Mouse (Mus musculus): ENCODE data around the gene Isy1. TPM values are rescaled to one million over a fixed set of nuclear protein-coding genes. Genes with fewer than 3 reads are reported as not detected.
A peak's percentile ranks its signal among the peaks of the same experiment; 100 is the strongest.

Gene Isy1
- 10 to 100 TPM; 22.2 to 26.2 TPM for total RNA-seq (2021)

DNA sequence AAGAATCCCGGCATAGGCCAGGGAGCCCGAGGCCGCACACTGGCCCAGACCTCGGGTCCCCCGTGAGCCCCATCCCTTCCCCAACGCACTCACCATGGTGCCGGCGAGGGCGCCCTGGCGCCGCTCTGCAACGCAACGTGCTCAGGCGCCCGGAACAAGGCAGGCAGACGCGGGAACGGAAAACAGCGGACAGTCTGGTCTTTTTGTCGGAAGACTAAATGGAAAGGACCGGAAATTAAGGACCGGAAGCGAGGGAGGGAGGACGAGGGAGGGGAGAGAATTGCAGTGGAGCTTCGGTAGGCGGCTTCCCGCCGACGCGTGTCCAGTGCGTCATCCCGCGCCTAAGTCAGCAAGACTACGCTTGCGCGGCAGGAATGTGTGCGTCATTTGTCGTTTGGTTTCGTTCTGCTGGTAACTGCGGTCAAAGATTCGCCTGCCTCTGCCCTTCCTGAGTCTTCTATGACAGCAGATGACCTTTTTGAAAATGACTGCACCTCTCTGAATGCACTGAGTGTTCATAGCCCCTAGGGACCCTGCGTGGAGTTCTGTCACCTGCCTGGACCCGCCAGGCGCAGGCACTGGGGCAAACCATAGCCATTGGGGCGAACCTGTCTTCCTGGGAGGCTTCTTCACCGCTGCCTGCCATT, at the start of gene Isy1:
Isy1 (minus strand) TSS at position 248 of the 647 bp plus-strand sequence.
- intact Hi-C loops (cut with DNase I) = loop anchor here (2.0 kb wide), 1 partner anchor 48 kb away; the partner anchor contains the start of gene Copg1
- DNase-seq = peak; percentile 97

- peak; percentile 100 for DNase-seq
- intact Hi-C loops (cut with DNase I) = loop anchor here (2.0 to 5.0 kb wide), 2 partner anchors 35 to 49 kb away; partner anchors contain the start of genes Cnbp and Isy1
These were observed 49.1 kb upstream of the Isy1 start, which contains the start of gene Copg1 for GRCm38 (mm10) chr6:87887594-87888233. Copg1 (plus strand) TSS chr6:87887814.

GRCm38 (mm10) chr6:87886721-87887120, 48.1 kb upstream of the Isy1 start:
- DNase-seq = no peak
- intact Hi-C loops (cut with DNase I) = loop anchor here (2.0 to 5.0 kb wide), 2 partner anchors 34 to 48 kb away; partner anchors contain the start of genes Cnbp and Isy1

DNA sequence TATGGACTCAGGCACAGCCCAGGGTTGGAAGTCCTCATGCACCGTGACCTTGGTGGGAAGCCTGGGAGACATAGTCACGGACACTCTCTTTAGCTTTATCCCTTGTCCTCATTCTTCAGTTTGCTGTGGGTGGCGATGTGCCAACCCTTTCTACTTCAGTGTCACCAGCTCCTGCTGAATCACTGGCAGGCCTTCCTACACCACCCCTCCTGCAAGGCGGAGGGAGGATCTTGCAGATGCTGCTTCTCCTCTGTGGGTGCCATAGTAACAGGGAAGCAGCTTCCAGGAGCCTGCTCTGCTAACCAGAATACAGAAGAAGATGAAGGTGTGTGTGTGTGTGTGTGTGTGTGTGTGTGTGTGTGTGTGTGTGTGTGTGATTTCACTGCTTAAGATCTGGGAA, 44.2 kb upstream of the Isy1 start:
- intact Hi-C loops (cut with DNase I) = no loop called here
- DNase-seq = peak in 1 of 2 experiments; percentile 26

DNA sequence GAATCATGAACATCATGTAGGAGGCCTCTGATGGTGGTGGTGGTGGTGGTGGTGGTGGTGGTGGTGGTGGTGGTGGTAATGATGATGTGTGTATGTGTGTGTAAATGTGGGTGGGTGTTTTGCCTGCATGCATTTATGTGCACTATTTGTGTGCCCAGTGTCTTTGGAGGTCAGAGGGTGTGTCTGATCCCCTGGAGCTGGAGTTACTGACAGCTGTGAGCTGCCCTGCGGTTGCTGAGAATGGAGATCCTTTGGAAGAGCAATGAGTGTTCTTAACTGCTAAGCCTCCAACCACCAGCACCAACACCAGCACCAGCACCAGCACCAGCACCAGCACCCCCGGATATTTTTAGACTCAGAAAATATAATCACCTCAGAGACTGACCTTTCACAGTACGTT, 43.6 kb upstream of the Isy1 start:
- DNase-seq = no peak
- intact Hi-C loops (cut with DNase I) = no loop called here

- intact Hi-C loops (cut with DNase I) = no loop called here
- no peak for DNase-seq
These were observed 41.0 kb upstream of the Isy1 start for GRCm38 (mm10) chr6:87879628-87880027.

- DNase-seq = no peak
- intact Hi-C loops (cut with DNase I) = no loop called here
These were observed 40.4 kb upstream of the Isy1 start for GRCm38 (mm10) chr6:87879010-87879409.

GRCm38 (mm10) chr6:87876068-87876643, 37.6 kb upstream of the Isy1 start:
- intact Hi-C loops (cut with DNase I) = no loop called here

DNA sequence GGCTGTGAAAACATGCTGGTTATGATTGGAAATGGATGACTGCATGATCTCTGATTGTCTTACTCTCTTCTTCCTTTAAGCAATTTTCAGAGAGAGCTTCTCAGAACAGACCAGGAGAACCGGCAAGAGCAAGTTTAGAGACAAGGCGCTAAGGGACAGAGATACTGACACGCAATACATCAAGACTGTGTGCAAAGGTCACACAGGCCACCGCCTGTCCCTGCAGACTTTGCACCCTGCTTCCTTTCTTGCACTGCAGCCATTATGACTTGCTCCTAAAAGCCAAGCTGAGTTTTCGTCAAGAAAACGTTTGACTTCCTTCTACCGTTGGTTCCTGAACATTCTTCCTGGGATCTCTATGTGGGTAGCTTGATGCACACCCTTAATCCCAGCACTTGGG, 37.0 kb upstream of the Isy1 start:
- DNase-seq = no peak
- intact Hi-C loops (cut with DNase I) = no loop called here

More at GRCm38 (mm10) chr6:87876068-87876643, 37.6 kb upstream of the Isy1 start:
- peak; percentile 40 to 58 for DNase-seq

DNA sequence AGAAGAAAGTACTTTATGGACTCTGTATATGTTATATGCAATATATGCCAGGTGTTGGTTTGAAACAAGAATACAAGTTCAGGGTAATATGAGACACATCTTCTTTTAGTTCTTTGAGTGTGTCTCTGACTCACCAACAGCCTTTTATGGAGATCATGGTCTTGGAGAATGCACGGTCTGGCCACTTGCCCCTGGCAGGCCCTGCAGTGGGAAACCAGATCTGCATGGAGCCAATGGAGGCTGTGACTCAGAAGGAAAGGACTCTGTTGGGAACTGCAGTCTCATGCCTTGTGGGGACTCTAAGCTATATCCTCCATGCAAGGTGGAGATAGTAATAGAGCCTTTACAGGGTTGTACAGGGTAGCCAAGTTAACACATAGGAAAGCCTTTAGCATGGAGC, 36.5 kb upstream of the Isy1 start:
- peak; percentile 80 to 83 for DNase-seq
- intact Hi-C loops (cut with DNase I) = no loop called here

- intact Hi-C loops (cut with DNase I) = no loop called here
- DNase-seq = no peak
These were observed 35.4 kb upstream of the Isy1 start for GRCm38 (mm10) chr6:87873963-87874362.

DNA sequence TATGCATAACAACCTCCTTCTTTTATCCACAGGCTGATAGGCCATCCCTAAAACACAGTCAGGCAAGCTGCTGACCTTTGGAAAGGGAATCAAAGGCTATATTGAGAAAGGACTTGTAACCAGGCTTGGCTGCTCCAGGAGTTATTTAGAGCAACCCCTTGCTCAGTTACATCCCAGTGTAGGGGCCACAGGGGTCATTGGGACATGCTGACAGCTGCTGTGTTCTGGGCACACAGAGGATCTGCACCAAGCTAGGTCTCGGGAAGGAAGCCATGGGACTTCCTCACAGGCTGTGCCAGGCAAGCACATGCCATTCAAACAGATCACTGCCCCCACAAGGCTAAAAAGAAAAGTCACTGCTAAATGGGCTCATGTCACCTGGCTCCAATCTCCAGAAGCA, 34.5 kb upstream of the Isy1 start:
- DNase-seq = peak; percentile 58 to 79

DNA sequence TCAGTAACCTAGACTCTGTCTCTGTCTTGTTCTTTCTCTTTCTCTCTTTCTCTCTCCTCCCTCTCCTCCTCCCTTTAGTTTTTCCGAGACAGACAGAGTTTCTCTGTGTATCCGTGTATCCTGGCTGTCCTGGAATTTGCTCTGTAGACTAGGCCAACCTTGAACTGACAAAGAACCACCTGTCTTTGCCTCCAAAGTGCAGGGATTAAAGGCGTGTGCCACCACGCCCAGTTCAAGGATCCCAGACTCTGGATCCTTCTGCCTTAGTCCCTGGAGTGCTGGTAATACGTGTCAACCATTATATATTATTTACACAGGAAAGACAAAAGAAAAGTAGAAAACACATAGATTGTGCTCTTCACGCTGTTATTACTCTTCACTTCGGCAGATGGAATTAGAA, 32.6 kb upstream of the Isy1 start:
- intact Hi-C loops (cut with DNase I) = no loop called here
- no peak for DNase-seq

More for the DNA sequence above, 34.5 kb upstream of the Isy1 start:
- intact Hi-C loops (cut with DNase I) = no loop called here

DNA sequence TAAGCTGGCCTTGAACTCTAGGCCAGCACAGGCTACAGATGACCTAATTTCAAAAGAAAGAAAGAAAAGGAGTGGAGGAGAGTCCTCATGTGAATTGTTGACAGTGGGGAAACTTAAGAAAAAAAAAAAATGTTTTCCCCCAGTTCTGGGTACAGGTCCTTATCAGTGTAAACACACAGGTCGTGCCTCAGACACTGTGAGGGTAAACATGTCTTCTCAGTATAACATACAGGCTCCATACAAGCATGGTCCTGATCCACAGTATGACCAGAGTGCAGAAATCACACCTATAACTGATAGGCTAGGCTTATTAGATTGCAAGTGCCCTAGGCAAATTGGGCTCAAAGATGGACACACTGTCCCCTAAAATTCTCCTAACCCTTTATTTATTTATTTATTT, 31.8 kb upstream of the Isy1 start:
- no peak for DNase-seq
- intact Hi-C loops (cut with DNase I) = no loop called here

- intact Hi-C loops (cut with DNase I) = no loop called here
- peak; percentile 90 to 92 for DNase-seq
These were observed 30.4 kb upstream of the Isy1 start for GRCm38 (mm10) chr6:87868871-87869506.

GRCm38 (mm10) chr6:87867256-87867655, 28.7 kb upstream of the Isy1 start:
- intact Hi-C loops (cut with DNase I) = no loop called here
- no peak for DNase-seq

DNA sequence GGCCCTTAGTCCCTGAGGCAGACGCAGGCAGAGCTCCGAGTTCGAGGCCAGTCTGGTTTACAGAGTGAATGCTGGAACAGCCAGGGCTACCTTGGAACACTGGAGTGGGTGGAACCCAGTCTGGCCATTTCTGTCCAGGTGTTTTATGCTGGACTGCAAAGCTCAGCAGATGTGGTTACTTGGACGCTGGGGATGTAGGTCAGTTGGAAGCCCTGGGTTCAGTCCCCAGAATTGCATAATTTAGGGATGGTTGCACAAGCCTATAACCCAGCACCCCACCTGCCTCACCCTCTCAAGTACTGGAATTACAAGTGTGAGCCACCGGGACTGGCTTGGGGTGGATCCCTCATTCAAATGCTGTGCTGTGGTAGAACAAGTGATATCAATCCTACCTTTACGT, 27.6 kb upstream of the Isy1 start:
- intact Hi-C loops (cut with DNase I) = no loop called here
- no peak for DNase-seq

DNA sequence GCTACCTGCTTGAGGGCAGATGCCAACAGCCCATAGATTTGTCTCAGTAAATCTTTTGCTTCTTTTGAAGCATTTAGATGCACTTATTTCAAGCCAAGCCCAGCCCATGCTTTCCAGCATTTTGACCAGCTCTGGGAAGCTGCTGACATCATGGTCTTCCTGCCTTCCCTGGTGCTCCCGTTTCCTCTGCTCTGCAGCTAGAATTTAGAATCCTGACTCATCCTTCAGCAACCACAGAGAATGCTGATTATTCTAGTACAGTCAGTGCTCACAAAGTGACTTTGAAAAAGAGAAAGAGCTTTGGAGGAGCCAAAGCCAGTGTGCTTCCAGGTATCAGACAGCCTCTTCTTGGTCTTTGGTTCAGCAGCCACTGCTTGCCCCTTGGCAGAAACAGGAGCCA, 18.5 kb upstream of the Isy1 start:
- intact Hi-C loops (cut with DNase I) = no loop called here
- no peak for DNase-seq

DNA sequence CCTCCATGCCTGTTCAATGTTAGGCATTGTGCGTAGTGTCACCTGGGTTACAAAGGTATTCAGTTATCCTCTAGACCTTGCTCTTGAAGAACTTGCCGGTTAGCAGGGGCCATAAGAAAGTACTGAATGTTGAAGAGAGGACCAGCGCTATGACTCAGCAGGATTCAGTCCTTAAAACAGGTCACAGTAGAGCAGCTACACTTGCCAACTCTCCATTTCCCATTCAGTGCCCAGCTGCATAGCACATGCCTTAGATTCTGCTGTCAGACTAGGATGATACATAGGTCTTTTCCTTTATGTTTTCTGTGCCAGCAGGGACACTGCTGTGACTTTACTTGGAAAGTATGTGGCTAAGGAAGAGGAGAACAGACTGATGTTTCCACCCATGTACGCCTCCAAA, 14.8 kb upstream of the Isy1 start:
- intact Hi-C loops (cut with DNase I) = loop anchor here (5.0 kb wide), 1 partner anchor 34 kb away; the partner anchor contains the start of gene Copg1
- DNase-seq = no peak

GRCm38 (mm10) chr6:87851871-87852270, 13.3 kb upstream of the Isy1 start:
- no peak for DNase-seq
- intact Hi-C loops (cut with DNase I) = loop anchor here (5.0 kb wide), 1 partner anchor 35 kb away; the partner anchor contains the start of gene Copg1
